Mouse (Mus musculus) olfactory bulb, adult 2 months (tissue): ENCODE measurements around the gene Fbxl16. TPM values are rescaled to one million over a fixed set of nuclear protein-coding genes. Genes with fewer than 3 reads are reported as not detected.

Source experiments
- H3K27ac ChIP-seq: fragments of 200-500 bp; 2 replicates; pipeline ENCODE4 v1.5.1; 2012; ENCODE audit warnings: low read depth, low read length; ENCODE audit not compliant: insufficient read depth
- H3K4me1 ChIP-seq: fragments of 200-500 bp; 2 replicates; pipeline ENCODE4 v1.6.1; 2012; ENCODE audit warnings: low read length; ENCODE audit not compliant: control insufficient read depth, insufficient read depth
- H3K4me3 ChIP-seq: fragments of 200-500 bp; 2 replicates; pipeline ENCODE4 v1.5.1; 2012; ENCODE audit warnings: mild to moderate bottlenecking, low read depth, low read length, moderate library complexity; ENCODE audit not compliant: insufficient read depth
- CTCF ChIP-seq: fragments of 200-500 bp; IDR thresholded peaks from 2 replicates; pipeline ENCODE4 v1.5.1; 2012; ENCODE audit warnings: low read depth, mild to moderate bottlenecking, low read length, moderate library complexity; ENCODE audit not compliant: insufficient read depth
- POLR2A ChIP-seq: fragments of 200-500 bp; IDR thresholded peaks from 2 replicates; pipeline ENCODE4 v1.6.1; 2012; ENCODE audit warnings: mild to moderate bottlenecking, low read depth, low read length, moderate library complexity; ENCODE audit not compliant: insufficient read depth
- WGBS: fragments of 180-500 bp; shearing (Covaris S2); methylation state at CpG from one replicate; pipeline ENCODE4 v1.1.7; 2018; 5-methylcytosine and 5-hydroxymethylcytosine counted together
- polyA plus RNA-seq: library from polyadenylated mRNA; stranded (reverse); fragments of >200 nt; gene quantifications from 2 replicates; pipeline ENCODE4 v1.2.4, GENCODE M21; 2012; ENCODE audit warnings: low replicate concordance; ENCODE audit not compliant: missing spikeins, insufficient read depth, insufficient read length

Gene Fbxl16
- polyA plus RNA-seq, 1 experiment = not detected

- 80% methylated on average over 12 of the region's 12 CpGs for WGBS
- Histone ChIP-seq H3K4me1 (peaks cover 67% of the 10 kb centered on the region), H3K4me3 (peak overlapping the region; percentile 81), H3K27ac (no peak overlapping the region)
- TF ChIP-seq POLR2A = no peak
These were observed 25.8 kb downstream of the Fbxl16 start for GRCm38 (mm10) chr17:25834595-25835222.

- peaks cover 65% of the 10 kb centered on the region for H3K4me1 ChIP-seq
- 97% methylated on average over 7 of the region's 7 CpGs for WGBS
These were observed 26.4 kb downstream of the Fbxl16 start for GRCm38 (mm10) chr17:25835301-25835700.

GRCm38 (mm10) chr17:25835816-25836215 is 26.9 kb downstream of the Fbxl16 start:
- 89% methylated on average over 16 of the region's 16 CpGs for WGBS
- TF ChIP-seq CTCF (no peak), POLR2A (no peak)
- H3K4me1 ChIP-seq = peaks cover 60% of the 10 kb centered on the region
- H3K4me3 ChIP-seq = peak overlapping the region; percentile 58
- peak overlapping the region; percentile 74; the same call in 1 of the 2 replicates for H3K27ac ChIP-seq

More at GRCm38 (mm10) chr17:25835301-25835700, 26.4 kb downstream of the Fbxl16 start:
- TF ChIP-seq POLR2A (no peak), CTCF (no peak)
- Histone ChIP-seq H3K4me3 (peak overlapping the region; percentile 81; the same call in 1 of the 2 replicates), H3K27ac (no peak overlapping the region)

GRCm38 (mm10) chr17:25836397-25837075 is 27.7 kb downstream of the Fbxl16 start:
- Histone ChIP-seq H3K27ac (peak overlapping the region; percentile 74), H3K4me1 (peaks cover 53% of the 10 kb centered on the region), H3K4me3 (peak overlapping the region; percentile 58)
- 8% methylated on average over 23 of the region's 23 CpGs for WGBS
- no peak for TF ChIP-seq CTCF
- TF ChIP-seq POLR2A = no peak

- 2% methylated on average over 29 of the region's 29 CpGs for WGBS
- H3K27ac ChIP-seq = peak within 1 kb of the TSS; percentile 74
- no peak for TF ChIP-seq CTCF
- TF ChIP-seq POLR2A = peak; percentile 57
- peaks cover 48% of the 10 kb centered on the region for H3K4me1 ChIP-seq
- peak within 1 kb of the TSS; percentile 58 for H3K4me3 ChIP-seq
These were observed 28.2 kb downstream of the Fbxl16 start, which contains the start of gene Rhbdl1 for GRCm38 (mm10) chr17:25837076-25837410. Rhbdl1 (minus strand) TSS chr17:25837295.

- peaks cover 51% of the 10 kb centered on the region for H3K4me1 ChIP-seq
- TF ChIP-seq POLR2A = no peak
- no peak for TF ChIP-seq CTCF
- H3K27ac ChIP-seq = peak overlapping the region; percentile 74
- no peak overlapping the region for H3K4me3 ChIP-seq
- WGBS = 33% methylated on average over 3 of the region's 3 CpGs
These were observed 28.6 kb downstream of the Fbxl16 start for GRCm38 (mm10) chr17:25837533-25837932.

- no peak overlapping the region for H3K27ac ChIP-seq
- TF ChIP-seq POLR2A (no peak), CTCF (no peak)
- 86% methylated on average over 4 of the region's 4 CpGs for WGBS
These were observed 30.0 kb downstream of the Fbxl16 start for GRCm38 (mm10) chr17:25838904-25839303.

GRCm38 (mm10) chr17:25839455-25840235 is 30.8 kb downstream of the Fbxl16 start:
- WGBS = 80% methylated on average over 14 of the region's 14 CpGs
- no peak overlapping the region for H3K27ac ChIP-seq
- TF ChIP-seq POLR2A (no peak), CTCF (no peak)
- H3K4me1 ChIP-seq = peaks cover 45% of the 10 kb centered on the region
- no peak overlapping the region for H3K4me3 ChIP-seq

More at GRCm38 (mm10) chr17:25838904-25839303, 30.0 kb downstream of the Fbxl16 start:
- Histone ChIP-seq H3K4me3 (no peak overlapping the region), H3K4me1 (peaks cover 52% of the 10 kb centered on the region)

GRCm38 (mm10) chr17:25840519-25840918 is 31.6 kb downstream of the Fbxl16 start:
- no peak overlapping the region for H3K27ac ChIP-seq
- H3K4me1 ChIP-seq = peaks cover 43% of the 10 kb centered on the region
- no peak for TF ChIP-seq CTCF
- no peak for TF ChIP-seq POLR2A
- WGBS = 98% methylated on average over 6 of the region's 6 CpGs
- H3K4me3 ChIP-seq = no peak overlapping the region
